Mouse (Mus musculus) urinary bladder, postnatal 10 days (tissue): ENCODE results near the gene Psmb3.
A peak's percentile ranks its signal among the peaks of the same experiment; 100 is the strongest.

Source experiments
- DNase-seq: peaks from one replicate; pipeline ENCODE4 v3.0.0; 2022; ENCODE audit warnings: low spot score

The Psmb3 gene

DNA sequence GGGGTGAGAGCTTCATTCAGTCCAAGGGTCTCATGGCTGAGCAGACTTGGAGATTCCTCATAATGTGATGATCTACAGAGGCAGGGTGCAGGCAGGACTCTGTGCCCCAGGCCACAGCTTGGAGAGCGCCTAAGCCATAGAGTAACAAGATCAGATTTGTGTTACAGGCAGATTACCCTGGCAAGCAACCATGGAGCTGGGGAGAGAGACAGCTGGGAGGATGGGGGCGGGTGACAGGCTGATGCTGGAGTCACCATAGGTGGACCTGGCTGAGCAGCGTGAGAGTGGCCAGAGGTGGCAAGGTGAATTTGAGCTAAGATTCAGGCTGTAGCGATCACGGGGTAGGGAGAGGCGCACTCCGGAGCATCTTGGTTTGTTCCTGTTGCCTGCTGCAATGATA, 35.0 kb upstream of the Psmb3 start:
- no peak for DNase-seq

GRCm38 (mm10) chr11:97669268-97669667, 33.9 kb upstream of the Psmb3 start:
- DNase-seq: no peak

GRCm38 (mm10) chr11:97669829-97670228, 33.4 kb upstream of the Psmb3 start:
- DNase-seq: no peak

DNA sequence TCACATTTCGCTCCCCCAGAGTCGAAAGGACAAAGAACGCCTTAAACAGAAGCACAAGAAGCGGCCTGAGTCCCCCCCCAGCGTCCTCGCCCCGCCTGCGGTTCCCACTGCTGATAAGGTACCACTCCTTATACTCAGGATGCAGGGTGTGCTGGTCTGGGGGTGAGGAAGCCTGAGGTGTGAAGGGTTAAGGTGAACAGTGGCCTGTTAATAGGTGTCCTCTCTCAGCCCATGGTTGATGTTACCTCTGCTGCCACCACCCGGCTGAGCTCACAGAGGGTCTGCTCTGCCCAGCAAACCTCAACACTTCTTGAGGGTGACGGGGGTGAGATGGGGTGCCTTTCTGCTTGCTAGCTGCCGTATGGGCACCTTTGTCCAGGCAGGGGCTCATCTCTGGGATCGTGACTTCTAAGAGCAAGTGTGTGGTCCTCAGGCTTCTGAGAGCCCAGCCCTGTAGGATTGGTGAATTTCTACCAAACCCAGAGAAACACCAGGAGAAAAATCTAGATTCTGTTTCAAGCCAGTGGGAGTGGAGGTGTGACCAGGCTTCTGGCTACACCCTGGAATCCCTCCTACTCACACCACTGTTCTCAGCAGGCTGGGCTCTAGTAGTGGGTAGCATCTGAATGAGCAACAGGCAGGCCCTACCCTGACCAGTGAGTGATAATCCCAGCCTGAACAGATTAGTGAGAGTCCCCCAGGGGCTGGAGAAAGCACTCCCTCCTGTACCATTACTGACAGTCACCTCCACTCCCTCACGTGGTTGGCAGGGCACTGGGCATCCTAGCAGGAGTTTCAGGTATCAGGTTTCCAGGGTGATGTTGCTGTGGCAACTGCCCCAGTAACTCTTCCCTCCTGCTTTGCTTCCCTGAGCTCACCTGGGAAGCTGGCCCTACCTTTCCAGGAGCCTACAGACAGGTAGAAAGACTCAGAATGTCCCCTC, 32.7 kb upstream of the Psmb3 start:
- no peak for DNase-seq

DNA sequence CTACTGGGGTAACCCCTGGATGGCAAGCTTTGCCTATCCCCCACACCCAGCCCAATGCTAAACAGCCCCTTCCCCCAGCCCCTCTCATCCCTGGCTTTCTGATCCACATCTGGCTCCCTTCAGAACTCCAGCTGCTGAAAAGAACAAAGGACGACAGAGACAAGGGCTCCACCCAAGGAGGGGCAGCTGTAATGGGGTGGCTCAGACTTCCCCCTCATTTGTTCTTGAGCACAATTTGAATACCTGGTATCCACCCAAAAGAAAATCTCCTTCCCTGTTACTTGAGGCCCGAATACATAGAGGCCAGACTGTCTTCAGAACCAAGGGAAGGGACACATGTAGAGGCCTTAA, 32.0 kb upstream of the Psmb3 start:
- DNase-seq: no peak

DNA sequence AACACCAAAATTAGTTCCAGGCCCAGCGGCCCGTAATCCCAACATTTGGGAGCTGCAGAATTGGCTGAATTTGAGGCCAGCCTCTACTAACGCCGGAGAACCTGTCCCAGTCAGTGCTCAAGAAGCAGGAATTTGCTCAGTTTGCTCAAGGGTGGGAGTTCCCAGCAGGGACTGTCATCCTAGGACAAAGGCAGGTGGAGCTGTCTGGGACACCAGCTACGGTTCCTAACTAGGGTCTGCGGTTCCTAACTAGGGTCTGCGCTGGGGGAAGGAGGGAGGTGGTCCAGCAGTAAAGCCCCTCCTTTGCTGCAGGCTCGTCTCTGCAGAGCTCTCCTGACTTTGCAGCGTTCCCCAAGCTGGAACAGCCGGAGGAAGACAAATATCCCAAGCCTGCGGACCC, 30.1 kb upstream of the Psmb3 start:
- no peak for DNase-seq

- DNase-seq: no peak
Measured at GRCm38 (mm10) chr11:97676050-97676754, 27.0 kb upstream of the Psmb3 start.

DNA sequence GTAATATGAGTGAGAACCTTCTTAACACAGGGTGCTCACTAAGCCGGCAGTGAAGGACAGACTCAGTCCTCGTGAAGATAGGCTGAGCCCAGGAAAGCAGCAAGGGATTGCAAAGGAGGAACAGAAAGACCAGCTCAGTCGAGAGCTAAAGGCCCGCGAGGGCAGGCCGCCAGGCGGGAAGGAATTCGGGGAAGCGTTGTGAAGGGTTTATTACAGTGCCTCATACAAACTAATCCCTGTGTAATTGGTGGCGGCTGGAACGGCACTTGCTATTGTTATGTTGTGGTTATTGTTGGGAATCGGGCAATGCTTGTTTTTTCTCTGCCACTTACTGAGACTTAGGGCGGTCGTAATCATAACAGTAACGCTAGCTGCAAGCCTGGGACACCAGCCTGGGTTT, 25.8 kb upstream of the Psmb3 start:
- DNase-seq: no peak

DNA sequence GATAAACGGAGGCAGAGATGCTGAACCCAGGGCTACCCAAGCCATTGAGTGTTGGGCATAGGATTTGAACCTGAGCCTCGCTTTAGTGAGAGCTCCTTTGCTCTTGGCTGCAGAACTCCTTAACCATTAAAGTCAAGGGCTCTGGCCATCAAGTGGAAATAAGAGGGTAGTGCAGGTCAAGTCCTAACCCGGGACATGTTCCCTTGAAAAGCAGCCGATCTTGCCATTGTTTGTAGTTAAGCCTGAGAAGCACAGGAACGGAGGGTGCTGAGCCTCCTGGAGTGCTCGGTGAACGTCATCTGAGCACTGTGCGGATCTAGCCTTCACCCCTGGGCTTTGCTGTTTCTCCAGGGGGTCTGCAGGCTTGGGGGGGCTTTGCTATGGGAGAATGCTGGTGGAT, 25.4 kb upstream of the Psmb3 start:
- no peak for DNase-seq

DNA sequence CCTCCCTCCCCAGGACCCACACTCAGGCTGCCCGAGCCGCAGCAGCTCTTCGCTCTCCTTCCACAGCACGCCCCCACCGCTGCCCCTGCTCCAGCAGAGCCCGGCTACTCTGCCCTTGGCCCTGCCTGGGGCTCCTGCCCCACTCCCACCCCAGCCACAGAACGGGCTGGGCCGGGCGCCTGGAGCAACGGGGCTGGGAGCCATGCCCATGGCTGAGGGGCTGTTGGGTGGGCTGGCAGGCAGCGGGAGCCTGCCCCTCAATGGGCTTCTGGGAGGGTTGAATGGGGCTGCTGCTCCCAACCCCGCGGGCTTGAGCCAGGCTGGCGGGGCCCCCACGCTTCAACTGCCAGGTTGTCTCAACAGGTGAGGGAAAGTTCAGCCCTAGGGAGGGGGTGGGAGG, 24.9 kb upstream of the Psmb3 start:
- no peak for DNase-seq

DNA sequence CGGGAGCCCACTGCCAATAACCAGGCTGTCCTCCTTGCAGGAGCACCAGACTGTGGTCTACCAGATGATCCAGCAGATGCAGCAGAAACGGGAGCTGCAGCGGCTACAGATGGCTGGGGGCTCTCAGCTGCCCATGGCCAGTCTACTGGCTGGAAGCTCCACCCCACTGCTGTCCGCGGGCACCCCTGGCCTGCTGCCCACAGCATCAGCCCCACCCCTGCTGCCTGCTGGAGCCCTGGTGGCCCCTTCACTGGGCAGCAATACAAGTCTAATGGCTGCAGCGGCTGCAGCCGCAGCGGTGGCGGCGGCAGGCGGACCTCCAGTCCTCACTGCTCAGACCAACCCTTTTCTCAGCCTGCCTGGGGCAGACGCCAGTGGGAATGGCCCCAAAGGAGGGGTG, 22.8 kb upstream of the Psmb3 start:
- no peak for DNase-seq

DNA sequence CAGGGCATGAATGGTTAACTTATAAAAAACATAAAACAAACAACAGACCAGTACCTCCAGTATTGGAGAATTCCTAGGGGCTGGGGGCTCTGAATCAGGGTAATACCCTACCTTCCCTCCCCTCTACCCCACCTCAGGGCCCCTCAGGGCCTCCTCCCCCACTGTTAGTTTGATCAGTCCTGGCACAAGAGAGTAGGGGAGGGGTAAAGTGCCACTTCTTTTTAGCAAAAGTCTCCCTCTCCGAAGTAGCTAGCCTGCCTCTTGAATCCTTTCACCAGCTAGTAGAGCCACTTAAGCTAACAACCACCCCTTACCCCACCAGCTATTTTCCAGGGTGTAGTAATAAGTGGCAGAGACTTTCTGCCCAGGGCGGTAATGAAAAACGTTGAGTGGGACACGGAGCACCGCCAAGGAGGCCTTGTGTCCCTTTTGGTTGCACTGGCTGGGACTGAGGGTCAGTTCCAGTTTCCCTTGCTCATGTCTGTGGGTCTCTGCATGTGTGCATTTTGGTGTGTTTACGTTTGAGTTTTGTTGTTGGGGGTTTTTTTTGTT, 20.6 kb upstream of the Psmb3 start:
- no peak for DNase-seq

GRCm38 (mm10) chr11:97684063-97684680, 19.0 kb upstream of the Psmb3 start:
- DNase-seq: no peak

DNA sequence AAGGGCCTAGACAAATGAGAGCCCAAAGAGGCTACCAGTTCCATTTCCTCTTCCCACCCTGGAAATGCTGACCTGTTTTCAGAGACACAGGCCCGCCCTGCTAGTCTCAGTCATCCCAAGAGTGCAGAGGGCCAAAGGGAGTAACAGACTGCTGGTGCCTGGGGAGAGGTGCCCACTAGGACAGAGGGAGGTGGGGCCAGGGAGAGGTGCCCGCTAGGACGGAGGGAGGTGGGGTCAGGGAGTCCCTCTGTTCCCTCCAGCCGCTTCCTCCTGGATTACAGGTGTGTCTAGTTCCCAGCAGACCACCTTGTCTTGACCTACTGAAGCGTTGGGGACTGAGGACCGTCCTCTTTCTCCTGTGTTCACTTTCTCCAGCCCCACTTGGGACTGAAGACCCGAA, 18.4 kb upstream of the Psmb3 start:
- no peak for DNase-seq

DNA sequence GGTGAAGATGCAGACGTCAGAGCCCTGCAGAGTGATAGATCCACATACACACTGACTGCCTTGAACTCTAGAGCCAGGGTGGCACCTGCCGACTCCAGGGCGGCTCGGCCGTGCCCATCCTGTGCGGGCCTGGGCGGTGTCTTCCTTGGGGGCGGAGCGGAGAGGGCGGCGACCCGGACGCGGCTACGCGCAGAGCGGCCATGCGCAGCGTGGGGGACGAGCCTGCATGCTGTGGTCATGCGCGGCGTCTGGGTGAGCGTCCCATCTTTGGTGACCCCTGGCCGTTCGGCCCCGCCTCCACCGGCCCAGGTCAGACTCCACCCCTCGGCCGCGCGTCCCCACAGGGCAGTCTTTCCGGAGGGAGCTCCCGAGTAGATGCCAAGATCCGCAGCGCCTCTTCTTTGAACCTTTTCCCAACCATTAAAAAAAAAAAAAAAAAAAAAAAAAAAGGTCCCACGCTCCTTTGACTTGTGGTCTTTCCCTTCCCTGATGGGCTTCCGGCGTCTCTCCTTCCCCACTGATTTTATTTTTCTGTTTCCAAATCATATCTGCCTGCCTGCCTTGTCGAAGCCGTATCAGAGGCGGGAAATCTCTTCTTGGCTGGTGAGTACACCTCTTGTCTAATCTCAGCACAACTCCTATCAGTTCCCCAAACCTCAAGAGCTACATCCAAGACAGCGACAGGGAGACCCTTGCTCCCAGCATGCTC, 17.4 kb upstream of the Psmb3 start, which contains the start of gene Cisd3:
TSS of gene Cisd3 (plus strand) at position 214 of the 709 bp plus-strand sequence.
- peak; percentile 63 for DNase-seq

- no peak for DNase-seq
Measured at GRCm38 (mm10) chr11:97686322-97686908, 16.8 kb upstream of the Psmb3 start.

DNA sequence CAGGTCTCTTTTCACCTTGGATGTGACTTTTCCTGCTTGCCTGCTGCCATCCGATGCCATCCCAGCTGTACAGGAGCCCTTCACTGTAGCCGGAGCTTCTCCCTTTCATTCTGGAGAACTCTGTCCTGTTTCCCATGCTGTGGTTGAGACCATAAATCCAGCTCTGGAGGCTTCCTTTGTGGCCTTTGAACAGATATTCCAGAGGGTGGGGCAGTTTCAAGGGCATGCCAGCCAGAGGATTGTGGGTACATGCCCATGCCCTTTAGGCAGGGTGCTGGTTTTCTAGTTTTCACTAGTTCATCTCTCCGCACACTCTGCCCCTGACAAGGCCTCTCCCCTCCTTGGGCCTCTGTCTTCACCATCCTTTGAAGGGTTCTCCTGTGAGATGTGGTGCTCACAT, 16.1 kb upstream of the Psmb3 start:
- no peak for DNase-seq

DNA sequence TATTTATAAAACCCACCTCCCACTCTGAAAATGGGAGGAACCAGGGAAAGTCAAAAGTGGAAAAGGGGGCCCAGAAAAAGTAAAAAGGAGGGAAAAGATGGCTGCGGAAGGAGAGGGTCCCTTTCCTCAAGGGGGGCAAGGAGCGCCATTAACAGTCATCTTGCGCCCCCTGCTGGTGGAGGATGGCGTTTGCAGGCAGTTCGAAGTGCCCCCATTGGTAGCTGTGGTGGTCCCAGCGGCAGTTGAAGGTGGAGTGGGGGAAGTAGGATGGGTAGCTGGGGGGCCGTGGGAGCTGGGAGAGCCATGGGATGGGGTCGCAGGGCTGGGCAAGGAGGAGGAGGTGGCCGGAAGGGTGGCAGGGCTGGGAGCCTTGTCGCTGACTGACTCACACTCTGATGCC, 13.3 kb upstream of the Psmb3 start:
- no peak for DNase-seq

DNA sequence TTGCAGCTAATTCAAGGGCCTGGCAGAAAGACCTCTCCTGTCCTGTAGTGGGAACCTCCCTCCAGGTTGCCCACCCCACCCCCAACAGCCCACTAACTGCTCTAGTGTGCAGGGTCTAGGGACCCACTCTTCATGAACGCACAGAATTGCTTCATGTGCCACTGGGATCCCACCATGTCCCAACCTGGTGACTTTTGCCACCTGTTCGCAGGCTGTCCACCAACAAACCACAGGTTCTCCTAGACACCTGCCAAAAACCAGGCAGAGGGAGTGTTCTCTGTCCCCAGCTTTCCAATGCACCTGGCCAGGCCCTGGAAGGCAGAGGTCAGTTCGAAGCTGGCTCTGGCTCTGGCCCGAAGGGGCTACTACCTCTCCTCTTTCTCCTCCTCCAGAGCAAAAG, 8.8 kb upstream of the Psmb3 start:
- DNase-seq: no peak

GRCm38 (mm10) chr11:97694921-97695711, 8.1 kb upstream of the Psmb3 start:
- DNase-seq: no peak
